Mouse (Mus musculus) kidney, adult 2 months (tissue): ENCODE results near the gene Scamp3.

Source experiments
- CTCF ChIP-seq: fragments of 200-500 bp; conservative IDR thresholded peaks from 2 replicates; pipeline ENCODE4 v1.5.1; 2011; ENCODE audit warnings: low read depth, mild to moderate bottlenecking, control low read depth, low read length, moderate library complexity, mixed read lengths; ENCODE audit not compliant: insufficient read depth, insufficient read length
- POLR2A ChIP-seq: fragments of 200-500 bp; IDR thresholded peaks from one replicate; pipeline ENCODE4 v1.6.1; 2011; ENCODE audit warnings: low read depth, low read length, control low read depth

GRCm38 (mm10) chr3:89193853-89194252, 16.6 kb downstream of the Scamp3 start:
- TF ChIP-seq CTCF (peak; percentile 34), POLR2A (no peak)
